17 mouse cellular contexts compared by ENCODE assay signal in genomic region chr10:71181091-71181490, GRCm38 (mm10). TPM values are rescaled to one million over a fixed set of nuclear protein-coding genes. Genes with fewer than 3 reads are reported as not detected.
"Had no signal": no experiment of that assay in that cellular context is flagged by ENCODE, and none has a peak within 500 bp of the region (broad histone marks: within the 10 kb centered on the region; RNA-seq: fewer than 3 reads in every experiment).

No protein-coding gene starts in this region.

- H3K36me3 ChIP-seq: lung, embryonic 15.5 days; midbrain, embryonic 13.5 days; midbrain, embryonic 15.5 days; neural tube, embryonic 12.5 days; stomach, embryonic 15.5 days had no signal

- H3K9me3 ChIP-seq: lung, embryonic 15.5 days; midbrain, embryonic 13.5 days; midbrain, embryonic 15.5 days; neural tube, embryonic 12.5 days; stomach, embryonic 15.5 days had no signal

- H3K9ac ChIP-seq: lung, embryonic 15.5 days; midbrain, embryonic 13.5 days; midbrain, embryonic 15.5 days; neural tube, embryonic 12.5 days; stomach, embryonic 15.5 days had no signal

- H3K4me3 ChIP-seq: lung, embryonic 15.5 days; megakaryocyte, embryonic 14.5 days; midbrain, embryonic 13.5 days; midbrain, embryonic 15.5 days; neural tube, embryonic 12.5 days; stomach, embryonic 15.5 days had no signal

- H3K4me1 ChIP-seq: megakaryocyte, embryonic 14.5 days; midbrain, embryonic 13.5 days; midbrain, embryonic 15.5 days; neural tube, embryonic 12.5 days; stomach, embryonic 15.5 days had no signal

- ATAC-seq: lung, postnatal 0 days; midbrain, embryonic 13.5 days; midbrain, embryonic 15.5 days had no signal

- DNase-seq: lung, adult 2 months; lung, postnatal 14 days; lung, postnatal 36 days; right cerebral cortex, postnatal 14 days; thymus, adult 2 months; thymus, postnatal 25 days; thymus, postnatal 4 days had no signal

- H3K4me2 ChIP-seq: lung, embryonic 15.5 days; midbrain, embryonic 11.5 days; midbrain, embryonic 13.5 days; midbrain, embryonic 15.5 days; neural tube, embryonic 12.5 days; stomach, embryonic 15.5 days had no signal

- H3K27ac ChIP-seq: lung, embryonic 15.5 days; macrophage; midbrain, embryonic 13.5 days; midbrain, embryonic 15.5 days; neural tube, embryonic 12.5 days; stomach, embryonic 15.5 days; stomach, postnatal 0 days had no signal

- H3K27me3 ChIP-seq: lung, embryonic 15.5 days; megakaryocyte, embryonic 14.5 days; midbrain, embryonic 13.5 days; midbrain, embryonic 15.5 days; neural tube, embryonic 12.5 days; stomach, embryonic 15.5 days had no signal

RNA-seq across cellular contexts. Expression of gene Bicc1, which starts 21.6 kb away (rescaled TPM):
- polyA plus RNA-seq: macrophage had no signal
